Mouse (Mus musculus) heart, postnatal 10 days (tissue): Measurements from ENCODE around the gene 4930470P17Rik. TPM values are rescaled to one million over a fixed set of nuclear protein-coding genes. Genes with fewer than 3 reads are reported as not detected.

Experiments used
- DNase-seq, 2 experiments: peaks; one replicate each; pipeline ENCODE4 v3.0.0; 2021
- intact Hi-C: fragments of 180-260 bp; cut with DNase I; formaldehyde crosslinking; loops from one replicate; pipeline ENCODE4 v1.15.1; 2025
- total RNA-seq, 2 experiments: library from RNA; stranded (reverse); gene quantifications; 2 replicates each; pipeline ENCODE4 v1.2.3; 2021

Gene 4930470P17Rik
- total RNA-seq, 2 experiments from 2014 or later, result not detected

DNA sequence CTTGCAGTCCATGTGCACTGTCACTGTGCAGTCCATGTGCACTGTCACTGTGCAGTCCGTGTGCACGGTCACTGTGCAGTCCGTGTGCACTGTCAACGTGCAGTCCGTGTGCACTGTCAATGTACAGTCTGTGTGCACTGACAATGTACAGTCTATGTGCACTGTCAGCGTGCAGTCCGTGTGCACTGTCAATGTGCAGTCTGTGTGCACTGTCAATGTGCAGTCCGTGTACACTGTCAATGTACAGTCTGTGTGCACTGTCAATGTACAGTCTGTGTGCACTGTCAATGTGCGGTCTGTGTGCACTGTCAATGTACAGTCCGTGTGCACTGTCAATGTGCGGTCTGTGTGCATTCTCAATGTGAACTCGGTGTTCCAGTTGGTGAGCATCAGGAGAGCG lies 17.1 kb downstream of the 4930470P17Rik start:
- no peak for DNase-seq
- intact Hi-C loops, result no loop called here

DNA sequence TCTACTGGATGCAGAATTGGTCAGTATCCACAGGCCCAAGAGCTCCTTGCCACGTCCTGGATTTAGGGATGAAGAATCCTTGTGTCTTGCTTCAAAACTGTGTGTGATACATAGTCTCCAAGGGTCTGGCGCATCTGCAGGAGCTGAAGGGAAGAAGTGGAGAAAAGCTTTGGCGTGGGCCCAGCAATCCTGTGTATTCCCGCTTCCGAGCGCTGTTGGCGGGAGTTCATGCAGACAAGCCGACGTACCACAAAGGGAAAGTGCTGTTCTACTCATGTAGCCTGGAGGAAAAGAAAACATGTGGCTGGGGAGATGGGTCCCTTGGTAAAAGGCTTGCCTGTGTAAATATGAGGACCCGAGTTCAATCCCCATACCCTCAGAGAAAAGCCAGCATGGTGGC lies 22.3 kb downstream of the 4930470P17Rik start:
- peak; percentile 7 to 14 for DNase-seq
- intact Hi-C loops, result no loop called here

DNA sequence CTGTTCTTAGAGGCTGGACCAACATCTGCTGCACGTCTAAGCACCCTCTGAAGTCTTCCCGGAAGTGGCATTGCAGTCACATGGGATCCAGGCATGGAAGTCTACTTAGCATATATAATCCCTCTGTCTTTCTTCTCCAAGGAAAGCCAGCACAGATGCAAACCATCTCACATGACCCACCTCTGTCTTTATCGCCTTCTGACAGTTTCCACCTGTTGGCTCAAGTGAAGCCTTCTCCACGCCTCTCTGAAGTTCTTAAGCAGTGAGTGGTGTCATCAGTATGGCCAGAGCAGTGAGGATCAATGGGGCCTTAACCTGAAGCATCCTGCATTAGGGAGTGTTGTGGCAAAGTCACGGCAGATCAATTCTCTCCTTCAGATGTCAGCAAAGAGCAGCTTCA lies 23.2 kb downstream of the 4930470P17Rik start:
- intact Hi-C loops, result no loop called here

DNA sequence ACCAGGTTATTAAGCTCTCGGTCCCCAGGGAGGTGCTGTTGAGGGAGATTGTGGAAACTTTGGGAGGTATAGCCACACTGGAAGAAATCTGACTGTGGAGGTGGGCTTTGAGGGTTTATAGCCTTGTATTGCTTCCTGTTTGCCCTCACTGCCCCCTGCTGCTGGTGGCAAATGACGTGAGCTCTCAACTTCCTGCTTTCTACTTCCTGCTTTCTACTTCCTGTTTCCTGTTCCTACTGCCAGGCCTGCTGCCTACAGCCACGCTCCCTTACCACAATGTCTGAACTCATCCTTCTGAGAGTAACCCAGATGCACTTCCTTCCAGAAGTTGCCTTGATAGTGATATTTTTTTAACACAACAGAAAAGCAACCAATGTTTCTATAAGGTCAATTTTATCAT lies 24.3 kb downstream of the 4930470P17Rik start:
- intact Hi-C loops, result no loop called here

More for the DNA sequence above, 23.2 kb downstream of the 4930470P17Rik start:
- no peak for DNase-seq

DNA sequence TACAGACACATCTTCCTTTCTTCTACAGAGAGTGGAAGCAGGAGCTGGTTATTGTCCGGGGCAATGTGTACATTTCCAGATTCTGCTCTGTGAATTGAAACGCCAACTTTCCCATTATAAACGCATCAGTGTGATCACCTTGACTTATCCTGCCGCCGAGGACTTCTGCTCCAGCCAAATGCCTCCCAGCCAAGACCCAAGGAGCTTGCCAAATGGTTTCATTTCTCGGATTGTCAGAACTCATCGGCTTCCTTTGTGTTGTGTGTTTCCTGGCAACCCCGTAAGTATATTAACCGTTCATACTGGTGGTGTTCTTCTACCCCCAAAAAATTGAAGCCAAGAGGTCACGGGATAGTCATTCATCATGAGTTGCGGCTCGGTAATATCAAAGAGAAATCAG lies 25.7 kb downstream of the 4930470P17Rik start:
- intact Hi-C loops, result no loop called here
- DNase-seq, result no peak

More for the DNA sequence above, 24.3 kb downstream of the 4930470P17Rik start:
- no peak for DNase-seq

DNA sequence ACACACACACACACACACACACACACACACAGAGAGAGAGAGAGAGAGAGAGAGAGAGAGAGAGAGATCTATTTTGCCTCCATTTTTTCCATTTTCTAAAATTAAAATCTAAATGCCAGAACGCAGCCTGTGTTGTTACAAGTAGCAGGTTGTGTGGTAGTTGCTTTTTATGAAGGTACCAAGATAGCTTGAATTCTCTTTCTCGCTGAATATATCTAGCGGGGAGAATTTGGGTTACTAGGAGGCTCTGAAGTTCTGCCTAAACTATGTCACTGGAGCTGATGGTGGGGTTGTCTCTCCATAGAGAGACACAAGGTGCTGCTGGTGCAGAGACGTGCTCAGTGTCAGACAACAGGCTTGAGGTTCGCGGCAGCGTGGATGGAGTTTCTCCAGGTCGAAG lies 36.8 kb downstream of the 4930470P17Rik start:
- intact Hi-C loops, result no loop called here

DNA sequence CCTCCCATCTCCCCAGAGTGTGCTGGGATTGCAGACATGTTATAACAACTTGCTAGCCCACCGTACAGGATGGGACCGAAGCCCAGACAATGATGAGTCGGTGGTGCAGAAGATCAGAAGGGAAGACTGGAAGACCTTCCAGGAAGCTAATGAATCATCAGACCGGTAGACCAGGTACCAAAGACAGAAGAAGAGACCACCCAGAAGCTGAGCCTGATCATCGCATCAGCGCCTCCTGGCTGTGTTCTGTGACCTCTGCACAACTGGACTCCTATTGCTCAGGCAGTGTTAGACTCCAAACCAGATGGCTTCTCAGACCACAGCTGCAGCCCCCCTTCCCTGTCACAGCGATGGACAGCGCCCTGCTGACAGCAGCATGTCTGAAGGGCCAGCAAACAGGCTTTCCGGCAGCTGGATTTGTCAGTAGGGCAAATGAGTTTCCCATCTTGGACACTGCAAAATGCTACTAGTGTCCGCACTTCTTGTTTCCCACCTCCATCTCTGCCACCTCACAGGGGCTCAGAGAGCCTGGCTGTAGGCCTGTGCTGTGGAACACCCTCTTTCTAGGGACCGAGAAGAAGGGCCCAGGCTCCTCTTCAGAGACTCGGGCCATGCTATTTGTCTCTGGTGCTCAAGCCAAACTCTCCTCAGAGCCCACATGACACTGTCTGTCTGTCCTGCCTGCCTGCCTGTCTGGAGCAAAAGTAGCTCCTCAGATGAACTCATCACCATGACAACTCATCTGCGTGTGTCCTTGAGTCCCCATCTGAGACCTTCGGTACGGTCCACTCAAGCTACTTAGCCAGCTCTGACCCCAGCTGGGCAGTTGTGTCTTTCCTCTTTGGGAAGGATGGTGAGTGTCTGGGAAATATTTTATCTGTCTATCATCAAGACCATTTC lies 37.6 kb downstream of the 4930470P17Rik start:
- DNase-seq, result no peak
- intact Hi-C loops, result no loop called here

More for the DNA sequence above, 36.8 kb downstream of the 4930470P17Rik start:
- DNase-seq, result no peak

GRCm38 (mm10) chr2:170552088-170552487 lies 49.7 kb downstream of the 4930470P17Rik start:
- no peak for DNase-seq
- intact Hi-C loops, result no loop called here

DNA sequence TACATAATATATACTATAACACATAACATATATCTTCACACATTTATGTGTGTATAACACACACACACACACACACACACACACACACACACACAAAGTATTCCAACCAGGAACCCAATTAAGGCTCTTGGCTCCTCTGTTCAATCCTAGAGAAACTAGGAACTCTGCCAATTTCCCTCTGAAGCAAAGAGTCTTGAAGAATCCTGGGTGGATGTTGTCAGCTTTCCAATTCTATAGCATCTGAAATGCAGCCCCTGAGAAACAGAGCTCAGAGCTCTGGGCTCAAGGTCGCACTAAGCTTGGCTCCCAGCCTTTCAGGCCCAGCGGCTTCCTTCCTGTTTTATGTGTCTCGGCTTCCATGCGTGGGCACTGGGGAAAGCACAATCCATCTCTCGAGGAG lies 51.6 kb downstream of the 4930470P17Rik start:
- peak; percentile 4 to 6 for DNase-seq
- intact Hi-C loops, result no loop called here

- intact Hi-C loops, result no loop called here
- no peak for DNase-seq
Observed at GRCm38 (mm10) chr2:170549146-170549545, 52.7 kb downstream of the 4930470P17Rik start.

- intact Hi-C loops, result no loop called here
Observed at GRCm38 (mm10) chr2:170548046-170548445, 53.8 kb downstream of the 4930470P17Rik start.

GRCm38 (mm10) chr2:170547526-170547925 lies 54.3 kb downstream of the 4930470P17Rik start:
- no peak for DNase-seq
- intact Hi-C loops, result no loop called here

More at GRCm38 (mm10) chr2:170548046-170548445, 53.8 kb downstream of the 4930470P17Rik start:
- no peak for DNase-seq

- DNase-seq, result no peak
- intact Hi-C loops, result no loop called here
Observed at GRCm38 (mm10) chr2:170545745-170546144, 56.1 kb downstream of the 4930470P17Rik start.

- no peak for DNase-seq
- intact Hi-C loops, result no loop called here
Observed at GRCm38 (mm10) chr2:170544950-170545349, 56.9 kb downstream of the 4930470P17Rik start.

DNA sequence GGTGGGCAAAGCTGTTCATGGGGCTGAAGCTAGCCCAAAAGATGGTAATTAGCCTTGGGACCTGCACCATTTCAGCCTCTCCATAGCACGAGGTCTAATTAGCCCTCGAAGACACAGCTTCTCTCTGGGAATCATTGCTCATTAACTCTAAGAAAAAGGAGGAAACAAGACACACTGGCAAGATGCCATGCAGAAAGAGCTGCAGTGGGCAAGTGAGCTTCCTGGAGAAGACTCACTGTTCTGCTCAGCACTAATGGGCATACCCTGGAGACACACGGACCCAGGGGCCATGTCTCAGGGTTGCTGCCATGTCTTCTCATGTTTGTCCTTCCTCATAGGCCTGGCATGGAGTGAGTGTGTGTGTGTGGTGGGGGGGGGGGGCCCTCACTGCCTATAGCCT lies 57.7 kb downstream of the 4930470P17Rik start:
- intact Hi-C loops, result no loop called here
- DNase-seq, result no peak

DNA sequence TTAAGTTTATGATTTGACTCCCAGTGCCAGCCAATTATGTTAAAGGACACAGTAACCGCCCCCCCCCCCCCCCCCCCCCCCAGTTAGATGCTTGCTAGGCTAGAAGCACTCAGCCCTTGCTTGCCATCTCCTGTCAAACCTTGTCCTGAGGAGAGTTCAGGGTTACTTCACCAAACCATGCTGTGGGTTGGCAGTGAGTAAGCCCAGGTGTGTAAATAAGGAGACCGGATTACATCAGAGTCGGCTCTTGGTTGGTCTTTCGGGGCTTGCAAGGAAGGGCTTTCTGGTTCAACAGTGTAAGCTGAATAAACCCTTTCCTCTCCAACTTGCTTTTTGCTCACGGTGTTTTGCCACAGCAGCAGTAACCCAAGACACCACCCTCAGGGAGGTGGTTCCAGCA lies 58.2 kb downstream of the 4930470P17Rik start:
- intact Hi-C loops, result no loop called here
- DNase-seq, result no peak

- intact Hi-C loops, result no loop called here
- no peak for DNase-seq
Observed at GRCm38 (mm10) chr2:170539211-170539610, 62.6 kb downstream of the 4930470P17Rik start.

- no peak for DNase-seq
- intact Hi-C loops, result no loop called here
Observed at GRCm38 (mm10) chr2:170535841-170536240, 66.0 kb downstream of the 4930470P17Rik start.

- intact Hi-C loops, result no loop called here
- no peak for DNase-seq
Observed at GRCm38 (mm10) chr2:170534803-170535174, 67.0 kb downstream of the 4930470P17Rik start.

- DNase-seq, result no peak
- intact Hi-C loops, result no loop called here
Observed at GRCm38 (mm10) chr2:170534116-170534802, 67.6 kb downstream of the 4930470P17Rik start.

DNA sequence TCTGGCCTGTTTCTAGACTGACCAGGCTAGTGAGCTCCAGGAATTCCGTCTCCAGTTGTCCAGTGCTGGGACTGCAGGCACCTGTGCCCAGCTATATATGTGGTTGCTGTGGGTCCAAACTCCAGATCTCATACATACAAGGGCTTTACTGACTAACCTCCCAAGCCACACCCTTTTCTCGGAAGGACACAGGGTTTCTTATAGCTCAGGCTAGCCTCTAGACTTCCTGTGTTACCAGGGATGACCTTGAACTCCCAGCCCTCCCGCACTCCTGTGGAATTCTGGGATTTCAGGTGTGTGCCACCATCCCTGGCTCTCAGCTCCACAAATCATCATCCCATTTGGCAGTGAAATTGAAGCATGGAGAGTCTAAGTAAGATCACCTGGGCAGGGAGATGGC lies 71.6 kb downstream of the 4930470P17Rik start:
- DNase-seq, result no peak
- intact Hi-C loops, result no loop called here

- DNase-seq, result no peak
- intact Hi-C loops, result loop anchor here (10.0 kb wide), 1 partner anchor 1685 kb away; no protein-coding TSS in a partner anchor
Observed at GRCm38 (mm10) chr2:170529766-170530165, 72.1 kb downstream of the 4930470P17Rik start.
